In genomic region chr13:23411311-23412210, GRCm38 (mm10) we compare ENCODE assay signal across 8 mouse cellular contexts. TPM values are rescaled to one million over a fixed set of nuclear protein-coding genes. Genes with fewer than 3 reads are reported as not detected.
DNase-seq lines count a peak whose midpoint lies in the region; ATAC-seq lines count a peak whose summit lies in the region.

No protein-coding gene starts in this region.

- H3K4me1 ChIP-seq in forebrain, embryonic 16.5 days (replicated peaks; ENCODE audit: control insufficient read depth, insufficient read depth, low read length), result peaks cover 7% of the 10 kb centered on the region
- peaks cover 9% of the 10 kb centered on the region for H3K4me1 ChIP-seq in limb, embryonic 13.5 days
- peaks cover 16% of the 10 kb centered on the region for H3K4me1 ChIP-seq in neural tube, embryonic 15.5 days

- peak; percentile 11 for DNase-seq in adrenal gland, adult 2 months
- no peak for DNase-seq in adrenal gland, postnatal 4 days (ENCODE audit: low spot score in 2 of 2)
- DNase-seq in testis, postnatal 10 days (ENCODE audit: low spot score), result peak; percentile 45
- no peak for DNase-seq in testis, postnatal 14 days (ENCODE audit: low spot score)
- DNase-seq in gastrocnemius, postnatal 36 days, result no peak

- no peak overlapping the region for H3K9ac ChIP-seq in forebrain, embryonic 16.5 days (replicated peaks; ENCODE audit: low read depth, low read length)
- H3K9ac ChIP-seq in limb, embryonic 13.5 days, result 0 out of 2 replicates have a peak overlapping the region, but pooled peaks have one; percentile 14
- H3K9ac ChIP-seq in neural tube, embryonic 15.5 days (replicated peaks), result peak overlapping the region; percentile 41

- ATAC-seq in forebrain, embryonic 16.5 days, result peak; percentile 54
- no peak for ATAC-seq in limb, embryonic 13.5 days (ENCODE audit: low FRiP score, low read depth)
- peak; percentile 43 for ATAC-seq in neural tube, embryonic 15.5 days (ENCODE audit: low FRiP score)

- H3K36me3 ChIP-seq in forebrain, embryonic 16.5 days (ENCODE audit: control insufficient read depth, insufficient read depth), result no peaks in the 10 kb centered on the region
- H3K36me3 ChIP-seq in limb, embryonic 13.5 days, result no peaks in the 10 kb centered on the region
- peaks cover under 1% of the 10 kb centered on the region for H3K36me3 ChIP-seq in neural tube, embryonic 15.5 days

- no peak overlapping the region for H3K27ac ChIP-seq in forebrain, embryonic 16.5 days (ENCODE audit: low read length)
- H3K27ac ChIP-seq in limb, embryonic 13.5 days, result no peak overlapping the region
- no peak overlapping the region for H3K27ac ChIP-seq in neural tube, embryonic 15.5 days (replicated peaks)

- H3K4me2 ChIP-seq in forebrain, embryonic 16.5 days (ENCODE audit: low read length), result peak overlapping the region; percentile 68
- peak overlapping the region; percentile 65 for H3K4me2 ChIP-seq in limb, embryonic 13.5 days (replicated peaks)
- H3K4me2 ChIP-seq in neural tube, embryonic 15.5 days, result peak overlapping the region; percentile 67

- peak overlapping the region; percentile 51 for H3K4me3 ChIP-seq in forebrain, embryonic 16.5 days (replicated peaks; ENCODE audit: low read length)
- peak overlapping the region; percentile 40 for H3K4me3 ChIP-seq in limb, embryonic 13.5 days
- H3K4me3 ChIP-seq in neural tube, embryonic 15.5 days (replicated peaks), result peak overlapping the region; percentile 46

- WGBS in forebrain, embryonic 16.5 days, result 6% methylated on average over 29 of the region's 29 CpGs
- 4% methylated on average over 29 of the region's 29 CpGs for WGBS in limb, embryonic 13.5 days
- WGBS in neural tube, embryonic 15.5 days, result 3% methylated on average over 29 of the region's 29 CpGs

- intact Hi-C loops in gastrocnemius, postnatal 36 days (cut with DNase I), result loop anchor here (1.0 kb wide), 1 partner anchor 10 kb away; no protein-coding TSS in a partner anchor

- peaks cover 8% of the 10 kb centered on the region for H3K27me3 ChIP-seq in forebrain, embryonic 16.5 days (replicated peaks; ENCODE audit: control insufficient read depth, insufficient read depth, low read length)
- H3K27me3 ChIP-seq in limb, embryonic 13.5 days, result peaks cover 38% of the 10 kb centered on the region
- H3K27me3 ChIP-seq in neural tube, embryonic 15.5 days (replicated peaks), result peaks cover 29% of the 10 kb centered on the region

- H3K9me3 ChIP-seq in forebrain, embryonic 16.5 days (ENCODE audit: control insufficient read depth, low read length), result no peaks in the 10 kb centered on the region
- no peaks in the 10 kb centered on the region for H3K9me3 ChIP-seq in limb, embryonic 13.5 days
- no peaks in the 10 kb centered on the region for H3K9me3 ChIP-seq in neural tube, embryonic 15.5 days (replicated peaks)

RNA-seq across cellular contexts. Expression of gene Abt1, which starts 12.1 kb away (rescaled TPM):
- 1 to 10 TPM; 7.0 to 8.5 TPM for total RNA-seq in adrenal gland, adult 2 months (2021)
- 1.1 TPM in 2 replicates for polyA plus RNA-seq in adrenal gland, adult 2 months (2012; rRNA removed)
- total RNA-seq in adrenal gland, postnatal 4 days (2021), result 1 to 10 TPM; 7.9 to 8.9 TPM
- 12.7 and 13.0 TPM in 2 replicates for polyA plus RNA-seq in forebrain, embryonic 16.5 days (2015; fragmentation: Nextera tagmentation; extraction: Ambion mirVana)
- polyA plus RNA-seq in limb, embryonic 13.5 days (2015; fragmentation: Nextera tagmentation; extraction: Ambion mirVana), result 13.4 and 14.8 TPM in 2 replicates
- 9.3 and 10.3 TPM in 2 replicates for polyA plus RNA-seq in neural tube, embryonic 15.5 days (2015; fragmentation: Nextera tagmentation; extraction: Ambion mirVana)
- 1 to 10 TPM; 3.2 to 3.3 TPM for total RNA-seq in gastrocnemius, postnatal 36 days (2021)

RNA-seq across cellular contexts. Expression of gene Zfp322a, which starts 42.6 kb away (rescaled TPM):
- 10 to 100 TPM; 16.3 to 20.7 TPM for total RNA-seq in adrenal gland, adult 2 months (2021)
- 0.40 and 0.53 TPM in 2 replicates for polyA plus RNA-seq in adrenal gland, adult 2 months (2012; rRNA removed)
- total RNA-seq in adrenal gland, postnatal 4 days (2021), result 10 to 100 TPM; 22.9 to 23.5 TPM
- 62.5 and 72.6 TPM in 2 replicates for polyA plus RNA-seq in forebrain, embryonic 16.5 days (2015; fragmentation: Nextera tagmentation; extraction: Ambion mirVana)
- 65.0 and 70.3 TPM in 2 replicates for polyA plus RNA-seq in limb, embryonic 13.5 days (2015; fragmentation: Nextera tagmentation; extraction: Ambion mirVana)
- 46.2 and 49.0 TPM in 2 replicates for polyA plus RNA-seq in neural tube, embryonic 15.5 days (2015; fragmentation: Nextera tagmentation; extraction: Ambion mirVana)
- total RNA-seq in gastrocnemius, postnatal 36 days (2021), result 10 to 100 TPM in 1 of 2 experiments, 1 to 10 TPM in 1; 8.4 to 11.1 TPM

RNA-seq across cellular contexts. Expression of gene Btn1a1, which starts 54.1 kb away (rescaled TPM):
- total RNA-seq in adrenal gland, adult 2 months (2021), result not detected
- not detected in 2 replicates for polyA plus RNA-seq in adrenal gland, adult 2 months (2012; rRNA removed)
- under 1 TPM; 0.20 to 0.87 TPM for total RNA-seq in adrenal gland, postnatal 4 days (2021)
- polyA plus RNA-seq in forebrain, embryonic 16.5 days (2015; fragmentation: Nextera tagmentation; extraction: Ambion mirVana), result 0.06 and 0.22 TPM in 2 replicates
- 0.19 and 0.45 TPM in 2 replicates for polyA plus RNA-seq in limb, embryonic 13.5 days (2015; fragmentation: Nextera tagmentation; extraction: Ambion mirVana)
- polyA plus RNA-seq in neural tube, embryonic 15.5 days (2015; fragmentation: Nextera tagmentation; extraction: Ambion mirVana), result 0.15 TPM in 1 of 2 replicates, not detected in the other
- not detected for total RNA-seq in gastrocnemius, postnatal 36 days (2021)

Comparison
In these comparisons a context has a peak if more than half of its experiments do, and no peak if none do; other contexts are left out.
1. DNase-seq: peak in adrenal gland, adult 2 months (single experiment) and testis, postnatal 10 days (single experiment); none in adrenal gland, postnatal 4 days (0 of 2), testis, postnatal 14 days (single experiment) and gastrocnemius, postnatal 36 days (0 of 2).
2. RNA of gene Zfp322a, which starts 42.6 kb away (polyA plus RNA-seq): 65.0 to 70.3 TPM in limb, embryonic 13.5 days, 62.5 to 72.6 TPM in forebrain, embryonic 16.5 days and 46.2 to 49.0 TPM in neural tube, embryonic 15.5 days; 0.40 to 0.53 TPM in adrenal gland, adult 2 months; every median in the first group is over 10 times any median in the second.
3. Peak in every context shown above with its lines, with median percentiles within 50 percentile points of each other: H3K4me2 ChIP-seq and H3K4me3 ChIP-seq.